Comparison of ENCODE assay signal across 9 mouse cellular contexts in genomic region chr11:57467159-57468110, GRCm38 (mm10). TPM values are rescaled to one million over a fixed set of nuclear protein-coding genes. Genes with fewer than 3 reads are reported as not detected.
DNase-seq lines count a peak whose midpoint lies in the region; ATAC-seq and TF ChIP-seq lines count a peak whose summit lies in the region.
"Had no signal": no experiment of that assay in that cellular context is flagged by ENCODE, and none has a peak within 500 bp of the region (broad histone marks: within the 10 kb centered on the region; RNA-seq: fewer than 3 reads in every experiment).

No protein-coding gene starts in this region.

- 37% methylated on average over 23 of the region's 23 CpGs for WGBS in bone marrow, adult 2 months
- WGBS in heart, embryonic 15.5 days = 43% methylated on average over 23 of the region's 23 CpGs
- WGBS in liver, embryonic 14.5 days (ENCODE audit: insufficient replicate concordance) = 29% methylated on average over 23 of the region's 23 CpGs
- 59% methylated on average over 23 of the region's 23 CpGs for WGBS in neural tube, embryonic 14.5 days
- 48% methylated on average over 23 of the region's 23 CpGs for WGBS in thymus, adult 2 months

- H3K27me3 ChIP-seq in E14TG2a.4 (ENCODE audit: insufficient read depth, low read length) = peaks cover 10% of the 10 kb centered on the region
- H3K27me3 ChIP-seq in heart, embryonic 15.5 days = 0 out of 2 replicates have a peak, but pooled peaks cover 2% of the 10 kb centered on the region
- H3K27me3 ChIP-seq in liver, embryonic 14.5 days (ENCODE audit: control insufficient read depth, insufficient read depth, low read length) = no peaks in the 10 kb centered on the region
- no peaks in the 10 kb centered on the region; the same call in 1 of the 2 replicates for H3K27me3 ChIP-seq in neural tube, embryonic 14.5 days (ENCODE audit: control insufficient read depth, insufficient read depth, low read length)
- H3K27me3 ChIP-seq in thymus, adult 2 months (ENCODE audit: control insufficient read depth, insufficient read depth, low read length) = no peaks in the 10 kb centered on the region
- H3K27me3 ChIP-seq: limb, embryonic 15.5 days had no signal

- TF ChIP-seq CTCF in E14TG2a.4 (conservative IDR thresholded peaks at IDR 0.05; ENCODE audit: low read length) = peak; percentile 81
- peak; percentile 85 for TF ChIP-seq CTCF in bone marrow, adult 2 months (IDR thresholded peaks at IDR 0.05; ENCODE audit: control insufficient read depth, insufficient read depth, low read length)
- peak; percentile 81 for TF ChIP-seq CTCF in embryonic fibroblast, embryonic 13.5 days (IDR thresholded peaks at IDR 0.05; ENCODE audit: borderline replicate concordance, insufficient read depth, low read length)
- peak; percentile 89 for TF ChIP-seq CTCF in liver, embryonic 14.5 days (IDR thresholded peaks at IDR 0.05; ENCODE audit: low read depth)
- TF ChIP-seq CTCF in thymus, adult 2 months (IDR thresholded peaks at IDR 0.05; ENCODE audit: borderline replicate concordance, control insufficient read depth, extremely low read depth, insufficient read depth, low read length, poor library complexity) = peak; percentile 83

- TF ChIP-seq EP300 in liver, embryonic 14.5 days (IDR thresholded peaks at IDR 0.05; ENCODE audit: low read depth) = no peak

- peaks cover 9% of the 10 kb centered on the region for H3K4me1 ChIP-seq in E14TG2a.4 (replicated peaks; ENCODE audit: low read depth, low read length)
- H3K4me1 ChIP-seq in bone marrow, adult 2 months (ENCODE audit: control insufficient read depth, insufficient read depth, low read length) = no peaks in the 10 kb centered on the region
- H3K4me1 ChIP-seq in embryonic fibroblast, embryonic 13.5 days (ENCODE audit: control insufficient read depth, insufficient read depth, low read length) = no peaks in the 10 kb centered on the region
- 0 out of 2 replicates have a peak, but pooled peaks cover 3% of the 10 kb centered on the region for H3K4me1 ChIP-seq in heart, embryonic 15.5 days (replicated peaks)
- no peaks in the 10 kb centered on the region for H3K4me1 ChIP-seq in liver, embryonic 14.5 days (replicated peaks; ENCODE audit: control insufficient read depth in 2 of 2, insufficient read depth in 2 of 2, low read length in 1 of 2)
- 0 out of 2 replicates have a peak, but pooled peaks cover 2% of the 10 kb centered on the region for H3K4me1 ChIP-seq in neural tube, embryonic 14.5 days (ENCODE audit: control insufficient read depth, insufficient read depth, low read length)
- no peaks in the 10 kb centered on the region for H3K4me1 ChIP-seq in thymus, adult 2 months (replicated peaks; ENCODE audit: control insufficient read depth, insufficient read depth, low read length)
- H3K4me1 ChIP-seq: limb, embryonic 15.5 days had no signal

- no peaks in the 10 kb centered on the region for H3K36me3 ChIP-seq in E14TG2a.4 (ENCODE audit: insufficient read depth, low read length)
- no peaks in the 10 kb centered on the region for H3K36me3 ChIP-seq in heart, embryonic 15.5 days
- H3K36me3 ChIP-seq in liver, embryonic 14.5 days (replicated peaks; ENCODE audit: control insufficient read depth, insufficient read depth, low read depth) = no peaks in the 10 kb centered on the region
- H3K36me3 ChIP-seq in neural tube, embryonic 14.5 days (ENCODE audit: control insufficient read depth, insufficient read depth, low read length) = no peaks in the 10 kb centered on the region
- H3K36me3 ChIP-seq in thymus, adult 2 months (ENCODE audit: control insufficient read depth, insufficient read depth, low read length) = no peaks in the 10 kb centered on the region
- H3K36me3 ChIP-seq: limb, embryonic 15.5 days had no signal

- no peak overlapping the region for H3K27ac ChIP-seq in bone marrow, adult 2 months (ENCODE audit: control insufficient read depth, insufficient read depth, low read depth, low read length, poor library complexity)
- H3K27ac ChIP-seq in embryonic fibroblast, embryonic 13.5 days (ENCODE audit: insufficient read depth, low read length) = no peak overlapping the region
- no peak overlapping the region for H3K27ac ChIP-seq in heart, embryonic 15.5 days
- H3K27ac ChIP-seq in liver, embryonic 14.5 days = no peak overlapping the region
- H3K27ac ChIP-seq in neural tube, embryonic 14.5 days (ENCODE audit: low read depth, low read length) = peak overlapping the region; percentile 34; the same call in 1 of the 2 replicates
- H3K27ac ChIP-seq in thymus, adult 2 months (ENCODE audit: control insufficient read depth, insufficient read depth, low read length) = no peak overlapping the region
- H3K27ac ChIP-seq: limb, embryonic 15.5 days had no signal

- 0 out of 2 replicates have a peak, but pooled peaks have one; percentile 69 for ATAC-seq in heart, embryonic 15.5 days (replicated peaks; ENCODE audit: insufficient number of reproducible peaks, insufficient read depth, low FRiP score, low read depth)
- no peak for ATAC-seq in liver, embryonic 14.5 days (ENCODE audit: insufficient read depth)
- peak; percentile 90 for ATAC-seq in neural tube, embryonic 14.5 days (ENCODE audit: low read depth)

- no peak overlapping the region for H3K9ac ChIP-seq in heart, embryonic 15.5 days
- no peak overlapping the region for H3K9ac ChIP-seq in liver, embryonic 14.5 days (replicated peaks)
- 0 out of 2 replicates have a peak overlapping the region, but pooled peaks have one; percentile 25 for H3K9ac ChIP-seq in neural tube, embryonic 14.5 days (replicated peaks; ENCODE audit: low read depth, low read length)
- H3K9ac ChIP-seq: limb, embryonic 15.5 days had no signal

- H3K4me2 ChIP-seq in heart, embryonic 15.5 days = peak overlapping the region; percentile 19; the same call in 1 of the 2 replicates
- no peak overlapping the region for H3K4me2 ChIP-seq in liver, embryonic 14.5 days (ENCODE audit: low read depth)
- H3K4me2 ChIP-seq in neural tube, embryonic 14.5 days (ENCODE audit: low read depth, low read length) = no peak overlapping the region
- H3K4me2 ChIP-seq: limb, embryonic 15.5 days had no signal

- no peaks in the 10 kb centered on the region for H3K9me3 ChIP-seq in E14TG2a.4 (ENCODE audit: low read length)
- no peaks in the 10 kb centered on the region for H3K9me3 ChIP-seq in heart, embryonic 15.5 days (replicated peaks)
- no peaks in the 10 kb centered on the region for H3K9me3 ChIP-seq in liver, embryonic 14.5 days (ENCODE audit: control insufficient read depth, low read length)
- no peaks in the 10 kb centered on the region for H3K9me3 ChIP-seq in neural tube, embryonic 14.5 days (ENCODE audit: control insufficient read depth, low read length)
- H3K9me3 ChIP-seq: limb, embryonic 15.5 days had no signal

- no peak for TF ChIP-seq POLR2A in bone marrow, adult 2 months (IDR thresholded peaks at IDR 0.05; ENCODE audit: borderline replicate concordance, control insufficient read depth, low read depth, low read length)
- TF ChIP-seq POLR2A in embryonic fibroblast, embryonic 13.5 days (IDR thresholded peaks at IDR 0.05; ENCODE audit: low read depth, low read length) = no peak
- TF ChIP-seq POLR2A in thymus, adult 2 months (IDR thresholded peaks at IDR 0.05; ENCODE audit: control insufficient read depth, extremely low read depth, insufficient read depth, low read length, poor library complexity) = no peak

- H3K4me3 ChIP-seq in E14TG2a.4 (replicated peaks; ENCODE audit: low read length) = peak overlapping the region; percentile 53
- no peak overlapping the region for H3K4me3 ChIP-seq in bone marrow, adult 2 months (replicated peaks; ENCODE audit: control insufficient read depth, low read depth, low read length)
- no peak overlapping the region for H3K4me3 ChIP-seq in embryonic fibroblast, embryonic 13.5 days (ENCODE audit: insufficient read depth, low read length)
- no peak overlapping the region for H3K4me3 ChIP-seq in heart, embryonic 15.5 days
- H3K4me3 ChIP-seq in liver, embryonic 14.5 days (ENCODE audit: insufficient read depth in 1 of 2, low read depth in 2 of 2, low read length in 2 of 2) = no peak overlapping the region
- H3K4me3 ChIP-seq in neural tube, embryonic 14.5 days (ENCODE audit: low read depth, low read length) = no peak overlapping the region
- H3K4me3 ChIP-seq in thymus, adult 2 months (ENCODE audit: control insufficient read depth, insufficient read depth, low read length) = no peak overlapping the region
- H3K4me3 ChIP-seq: limb, embryonic 15.5 days had no signal

- peak; percentile 51 to 59 for DNase-seq in kidney, postnatal 25 days
- peak in 2 of 3 experiments; percentile 20 to 26 for DNase-seq in liver, embryonic 14.5 days (ENCODE audit: low read depth in 3 of 3, low spot score in 3 of 3)
- DNase-seq in thymus, adult 2 months = peak; percentile 47

RNA-seq across cellular contexts. Expression of gene Fam114a2, which starts 51.0 kb away (rescaled TPM):
- polyA plus RNA-seq in bone marrow, adult 2 months (2011; ENCODE audit: insufficient read depth, insufficient read length, low replicate concordance, missing spikeins) = 17.6 and 31.0 TPM in 2 replicates
- 40.2 and 42.4 TPM in 2 replicates for polyA plus RNA-seq in embryonic fibroblast, embryonic 13.5 days (2011; ENCODE audit: insufficient read length, low read depth, missing spikeins)
- polyA plus RNA-seq in heart, embryonic 15.5 days (2015; fragmentation: Nextera tagmentation; extraction: Ambion mirVana) = 57.4 and 66.6 TPM in 2 replicates
- polyA plus RNA-seq in liver, embryonic 14.5 days (2012; rRNA removed) = 12.0 and 15.3 TPM in 2 replicates
- 17.6 and 18.8 TPM in 2 replicates for polyA plus RNA-seq in liver, embryonic 14.5 days (2014; fragmentation: Nextera tagmentation; extraction: Ambion mirVana)
- 51.3 and 52.1 TPM in 2 replicates for polyA plus RNA-seq in neural tube, embryonic 14.5 days (2014; fragmentation: Nextera tagmentation; extraction: Ambion mirVana)
- 33.4 and 40.2 TPM in 2 replicates for polyA plus RNA-seq in thymus, adult 2 months (2012; rRNA removed)

RNA-seq across cellular contexts. Expression of gene Mfap3, which starts 51.0 kb away (rescaled TPM):
- 3.4 and 9.6 TPM in 2 replicates for polyA plus RNA-seq in bone marrow, adult 2 months (2011; ENCODE audit: insufficient read depth, insufficient read length, low replicate concordance, missing spikeins)
- 43.9 and 52.4 TPM in 2 replicates for polyA plus RNA-seq in embryonic fibroblast, embryonic 13.5 days (2011; ENCODE audit: insufficient read length, low read depth, missing spikeins)
- 25.9 and 28.8 TPM in 2 replicates for polyA plus RNA-seq in heart, embryonic 15.5 days (2015; fragmentation: Nextera tagmentation; extraction: Ambion mirVana)
- polyA plus RNA-seq in liver, embryonic 14.5 days (2012; rRNA removed) = 4.8 and 5.4 TPM in 2 replicates
- polyA plus RNA-seq in liver, embryonic 14.5 days (2014; fragmentation: Nextera tagmentation; extraction: Ambion mirVana) = 10.8 and 11.7 TPM in 2 replicates
- 59.3 and 65.4 TPM in 2 replicates for polyA plus RNA-seq in neural tube, embryonic 14.5 days (2014; fragmentation: Nextera tagmentation; extraction: Ambion mirVana)
- polyA plus RNA-seq in thymus, adult 2 months (2012; rRNA removed) = 18.9 and 20.6 TPM in 2 replicates
